Mouse (Mus musculus): ENCODE measurements at regions not wholly inside any gene's neighbourhood (a gene's known extent, or its start where the extent isn't known, plus 50 kb on each side); places are given as distances from the start of the nearest gene placed in this dataset.

GRCm38 (mm10) chr16:74598361-74598760, 186.7 kb upstream of the Robo2 start:
- no peak for DNase-seq (ENCODE audit: low spot score)

- DNase-seq (ENCODE audit: low spot score), result no peak
These were observed 186.2 kb upstream of the Robo2 start for GRCm38 (mm10) chr16:74597735-74598340.

- DNase-seq (ENCODE audit: low spot score), result no peak
These were observed 180.3 kb upstream of the Robo2 start for GRCm38 (mm10) chr16:74591896-74592295.

GRCm38 (mm10) chr16:74582645-74583423, 171.2 kb upstream of the Robo2 start:
- DNase-seq (ENCODE audit: low spot score), result no peak

GRCm38 (mm10) chr16:74548374-74548773, 136.7 kb upstream of the Robo2 start:
- DNase-seq (ENCODE audit: low spot score), result no peak

- no peak for DNase-seq (ENCODE audit: low spot score)
These were observed 118.9 kb upstream of the Robo2 start for GRCm38 (mm10) chr16:74530531-74530930.

GRCm38 (mm10) chr16:74528245-74528644, 116.6 kb upstream of the Robo2 start:
- no peak for DNase-seq (ENCODE audit: low spot score)

GRCm38 (mm10) chr16:74526521-74526920, 114.9 kb upstream of the Robo2 start:
- DNase-seq (ENCODE audit: low spot score), result no peak

- no peak for DNase-seq (ENCODE audit: low spot score)
These were observed 108.9 kb upstream of the Robo2 start for GRCm38 (mm10) chr16:74520501-74520900.

- no peak for DNase-seq (ENCODE audit: low spot score)
These were observed 106.3 kb upstream of the Robo2 start for GRCm38 (mm10) chr16:74517888-74518287.

GRCm38 (mm10) chr16:74517374-74517773, 105.7 kb upstream of the Robo2 start:
- no peak for DNase-seq (ENCODE audit: low spot score)

- no peak for DNase-seq (ENCODE audit: low spot score)
These were observed 102.9 kb upstream of the Robo2 start for GRCm38 (mm10) chr16:74514481-74514880.

GRCm38 (mm10) chr16:74510383-74510782, 98.8 kb upstream of the Robo2 start:
- DNase-seq (ENCODE audit: low spot score), result no peak

GRCm38 (mm10) chr16:74509489-74509888, 97.9 kb upstream of the Robo2 start:
- DNase-seq (ENCODE audit: low spot score), result no peak

- DNase-seq (ENCODE audit: low spot score), result no peak
These were observed 95.1 kb upstream of the Robo2 start for GRCm38 (mm10) chr16:74506719-74507118.

- DNase-seq (ENCODE audit: low spot score), result no peak
These were observed 94.6 kb upstream of the Robo2 start for GRCm38 (mm10) chr16:74506173-74506709.

- no peak for DNase-seq (ENCODE audit: low spot score)
These were observed 92.8 kb upstream of the Robo2 start for GRCm38 (mm10) chr16:74504426-74504825.

GRCm38 (mm10) chr16:74500687-74501086, 89.1 kb upstream of the Robo2 start:
- DNase-seq (ENCODE audit: low spot score), result no peak

GRCm38 (mm10) chr16:74467745-74468420, 56.3 kb upstream of the Robo2 start:
- DNase-seq (ENCODE audit: low spot score), result no peak

GRCm38 (mm10) chr16:74467159-74467558, 55.5 kb upstream of the Robo2 start:
- DNase-seq (ENCODE audit: low spot score), result no peak

- DNase-seq (ENCODE audit: low spot score), result no peak
These were observed 53.2 kb upstream of the Robo2 start for GRCm38 (mm10) chr16:74464835-74465234.

GRCm38 (mm10) chr16:74464290-74464689, 52.7 kb upstream of the Robo2 start:
- DNase-seq (ENCODE audit: low spot score), result no peak

GRCm38 (mm10) chr16:74462436-74462835, 50.8 kb upstream of the Robo2 start:
- DNase-seq (ENCODE audit: low spot score), result no peak

Measured in ovary, postnatal 10 days (tissue).